Mouse (Mus musculus): ENCODE measurements at regions not wholly inside any gene's neighbourhood (a gene's known extent, or its start where the extent isn't known, plus 50 kb on each side); places are given as distances from the start of the nearest gene placed in this dataset.

GRCm38 (mm10) chr11:17637158-17637557 is 316.5 kb downstream of the Etaa1 start:
- DNase-seq = no peak

GRCm38 (mm10) chr11:17639922-17640321 is 313.8 kb downstream of the Etaa1 start:
- no peak for DNase-seq

DNA sequence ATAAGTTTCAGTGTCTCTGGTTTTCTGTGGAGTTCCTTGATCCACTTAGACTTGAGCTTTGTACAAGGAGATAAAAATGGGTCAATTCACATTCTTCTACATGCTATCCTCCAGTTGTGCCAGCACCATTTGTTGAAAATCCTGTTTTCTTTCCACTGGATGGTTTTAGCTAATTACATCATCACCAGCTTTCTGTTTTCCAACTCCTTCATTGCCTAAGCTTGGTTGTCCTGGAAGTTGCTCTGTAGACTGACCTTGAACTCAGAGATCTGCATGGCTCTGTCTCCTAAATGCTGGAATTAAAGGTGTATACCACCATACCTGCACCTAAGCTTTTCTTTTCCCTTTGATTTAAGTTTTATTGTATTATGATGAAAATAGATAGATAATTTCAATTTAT is 306.2 kb downstream of the Etaa1 start:
- DNase-seq = no peak

DNA sequence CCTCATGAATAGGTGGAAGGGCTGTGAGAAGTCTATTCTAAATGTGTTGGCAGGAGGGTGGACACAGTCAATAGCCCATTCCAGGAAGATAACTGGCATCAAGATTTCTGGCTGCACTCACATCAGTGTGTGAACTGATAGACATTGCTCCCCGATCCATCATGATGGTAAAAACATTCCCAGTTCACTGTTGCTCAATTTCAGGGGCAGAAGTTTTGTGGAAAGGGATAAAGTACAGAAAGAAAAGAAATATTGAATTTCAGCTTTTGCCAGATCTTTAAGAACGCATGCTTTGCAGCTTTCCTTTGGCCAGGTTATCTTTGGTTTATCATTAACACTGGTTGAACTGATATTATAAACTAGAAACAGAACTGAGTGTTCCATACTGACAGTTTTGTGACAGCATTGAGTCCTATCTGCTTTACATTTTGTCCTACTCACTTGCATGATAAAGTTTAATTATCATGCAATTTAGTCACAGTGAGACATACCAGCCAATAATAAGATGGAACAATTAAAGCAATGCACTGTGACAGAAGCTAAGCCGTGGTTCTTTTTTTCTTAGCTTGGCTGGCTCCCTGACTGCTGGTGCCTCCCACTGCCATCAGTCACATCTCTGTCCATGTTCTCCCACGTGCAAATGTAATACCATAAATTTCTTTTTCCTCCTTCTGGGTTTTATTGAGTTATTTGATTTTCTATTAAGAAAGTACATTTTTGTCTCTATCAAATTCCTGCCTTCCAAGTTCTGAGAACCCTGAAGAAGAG is 302.1 kb downstream of the Etaa1 start:
- DNase-seq = no peak

DNA sequence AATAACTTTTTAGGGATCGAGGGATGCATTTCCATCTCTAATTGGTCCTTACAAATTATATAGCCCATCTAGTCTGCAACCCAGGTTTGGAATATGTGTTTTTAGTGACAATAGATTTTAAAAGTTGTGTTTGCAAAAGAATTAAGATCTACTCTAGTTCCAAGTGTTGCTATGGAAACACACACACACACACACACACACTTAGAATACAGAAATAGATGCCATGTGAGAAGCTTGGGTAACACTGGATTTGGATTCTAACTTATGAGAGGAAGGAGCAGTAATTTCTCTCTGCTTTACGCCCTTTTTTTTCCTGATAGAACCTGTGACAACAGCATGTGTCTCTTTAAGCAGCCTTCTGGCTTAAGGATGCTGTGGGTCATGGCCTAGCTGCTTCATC is 297.8 kb downstream of the Etaa1 start:
- no peak for DNase-seq

DNA sequence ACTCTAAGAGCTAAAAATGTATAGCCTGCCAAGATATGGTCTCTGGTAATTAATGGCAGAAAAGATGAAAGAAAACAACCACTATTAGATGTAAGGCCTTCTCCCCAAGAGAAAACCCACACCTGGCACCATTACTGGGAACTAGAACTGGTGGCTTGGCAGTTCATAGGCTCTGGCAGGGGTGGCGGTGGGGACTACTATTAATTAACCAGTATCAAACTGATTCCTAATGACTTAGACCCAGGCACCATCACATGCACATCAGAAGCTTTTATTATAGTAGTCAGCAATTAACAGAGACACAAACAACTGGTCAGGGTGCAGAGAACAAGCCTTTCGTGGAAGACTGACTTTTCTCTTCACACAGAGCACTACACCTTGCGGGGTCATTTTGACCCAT is 296.0 kb downstream of the Etaa1 start:
- no peak for DNase-seq

DNA sequence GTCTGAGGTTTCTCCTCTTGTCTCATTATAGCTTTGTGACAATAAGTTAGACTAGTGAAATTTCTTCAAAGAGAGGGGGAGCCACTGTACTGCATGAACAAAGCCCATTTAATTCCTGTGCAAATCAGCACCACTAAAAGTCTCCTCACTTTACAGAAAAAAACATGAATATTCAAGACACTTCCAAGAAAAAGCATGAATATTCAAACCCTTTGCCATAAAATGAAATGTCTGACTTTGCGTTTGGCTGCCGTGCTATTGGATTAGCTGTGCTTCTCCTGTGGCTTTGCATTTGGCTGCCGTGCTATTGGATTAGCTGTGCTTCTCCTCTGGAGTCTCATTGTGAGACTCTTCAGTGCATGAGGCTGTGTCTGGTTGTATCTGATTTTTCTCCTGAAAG is 295.4 kb downstream of the Etaa1 start:
- no peak for DNase-seq

DNA sequence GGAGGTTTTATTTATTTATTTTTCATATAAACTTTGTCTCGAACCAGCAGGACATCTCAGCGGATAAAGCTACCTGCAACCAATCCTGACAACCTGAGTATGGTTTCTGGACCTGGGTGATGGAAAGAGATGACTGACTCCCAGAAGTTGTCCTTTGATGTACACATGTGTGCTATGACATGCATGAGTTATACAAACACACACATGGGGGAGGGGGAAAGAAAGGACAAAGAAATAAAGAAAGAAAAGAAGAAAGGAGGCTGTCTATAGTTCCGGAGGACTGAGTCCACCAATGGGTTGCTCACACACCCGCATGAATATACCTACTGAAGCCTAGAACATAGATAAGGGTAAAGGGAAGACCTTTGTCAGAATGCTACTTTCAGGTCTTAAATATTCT is 295.0 kb downstream of the Etaa1 start:
- no peak for DNase-seq

DNA sequence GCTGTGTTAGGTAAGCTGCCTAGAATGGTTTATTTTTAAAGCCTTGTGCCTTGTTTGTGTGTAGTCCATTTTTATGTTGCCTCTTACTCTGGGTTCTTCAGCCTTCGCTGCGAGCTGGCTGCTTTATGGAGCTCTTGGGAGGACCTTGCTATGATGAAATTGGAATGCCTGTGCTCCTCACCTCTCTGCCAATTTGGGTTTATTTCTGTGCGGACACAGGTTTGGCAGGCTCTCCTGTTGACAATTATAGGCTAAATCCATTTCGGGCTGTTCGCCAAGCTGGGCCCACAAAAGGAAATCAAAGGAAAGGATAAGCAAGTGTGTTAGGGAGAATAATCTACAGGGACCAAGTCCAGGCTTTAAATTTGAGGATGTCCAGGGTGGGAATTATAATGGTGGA is 289.8 kb downstream of the Etaa1 start:
- no peak for DNase-seq

GRCm38 (mm10) chr11:17665624-17666552 is 287.8 kb downstream of the Etaa1 start:
- no peak for DNase-seq

DNA sequence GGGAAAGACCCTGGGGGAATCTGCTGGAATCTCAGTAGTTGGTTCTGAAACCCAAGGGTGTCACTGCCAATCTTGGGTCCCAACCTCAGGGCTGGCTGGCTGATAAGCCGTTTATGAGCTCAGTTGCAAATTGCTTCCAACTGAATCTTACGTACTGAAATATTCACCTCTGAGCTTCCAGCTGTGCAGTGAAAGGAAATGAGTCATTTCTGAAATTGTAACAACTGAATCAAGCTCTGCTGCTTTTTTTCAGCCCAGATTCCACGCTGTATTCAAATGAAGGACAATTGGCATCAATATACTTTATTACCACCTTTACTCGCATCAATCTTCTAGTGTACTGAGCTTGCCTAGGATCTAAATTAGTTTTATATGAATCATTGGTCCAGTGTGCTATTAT is 272.7 kb downstream of the Etaa1 start:
- DNase-seq = no peak

GRCm38 (mm10) chr11:17685711-17686113 is 268.0 kb downstream of the Etaa1 start:
- DNase-seq = peak; percentile 59

GRCm38 (mm10) chr11:17686806-17687205 is 266.9 kb downstream of the Etaa1 start:
- no peak for DNase-seq

GRCm38 (mm10) chr11:17694145-17694544 is 259.5 kb downstream of the Etaa1 start:
- DNase-seq = no peak

GRCm38 (mm10) chr11:17708769-17709168 is 244.9 kb downstream of the Etaa1 start:
- peak; percentile 20 for DNase-seq

GRCm38 (mm10) chr11:17722051-17722450 is 231.6 kb downstream of the Etaa1 start:
- DNase-seq = no peak

DNA sequence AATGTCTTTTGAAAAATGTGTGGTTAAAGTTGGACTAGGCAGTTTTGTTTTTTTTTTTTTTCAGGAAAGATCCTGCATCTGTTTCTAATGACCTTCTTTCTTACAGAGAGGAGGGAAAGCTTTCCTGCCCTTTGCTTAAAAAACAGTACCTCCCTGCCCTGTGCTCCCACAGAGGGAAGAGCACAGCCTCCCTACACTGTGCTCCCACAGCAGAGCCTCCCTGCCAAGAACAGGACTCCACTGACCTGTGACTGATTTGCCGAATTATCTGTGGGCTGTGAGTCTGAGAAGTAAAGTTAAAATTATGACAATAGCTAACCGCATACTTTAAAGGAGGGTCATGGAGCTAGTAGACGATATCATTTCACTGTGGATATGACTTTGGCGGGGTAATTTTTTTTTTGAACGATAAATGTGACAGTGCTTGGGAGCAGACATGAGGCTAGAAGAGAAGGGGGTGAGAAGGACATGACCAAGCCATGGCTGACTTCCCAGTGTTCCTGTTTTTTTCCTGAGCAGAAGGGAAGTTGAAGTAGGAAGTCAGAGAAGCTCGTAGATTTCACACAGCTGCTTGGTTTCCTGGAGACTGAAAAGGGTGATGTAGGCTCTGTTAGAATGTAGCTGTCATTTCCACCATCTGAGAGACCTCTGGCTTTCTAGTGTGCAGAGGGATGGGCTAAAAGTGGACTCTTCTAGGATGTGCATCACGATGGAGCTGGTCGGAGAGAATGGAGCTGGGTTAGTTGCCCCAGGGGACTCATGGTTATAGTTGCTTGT is 226.2 kb downstream of the Etaa1 start:
- peak; percentile 47 for DNase-seq

DNA sequence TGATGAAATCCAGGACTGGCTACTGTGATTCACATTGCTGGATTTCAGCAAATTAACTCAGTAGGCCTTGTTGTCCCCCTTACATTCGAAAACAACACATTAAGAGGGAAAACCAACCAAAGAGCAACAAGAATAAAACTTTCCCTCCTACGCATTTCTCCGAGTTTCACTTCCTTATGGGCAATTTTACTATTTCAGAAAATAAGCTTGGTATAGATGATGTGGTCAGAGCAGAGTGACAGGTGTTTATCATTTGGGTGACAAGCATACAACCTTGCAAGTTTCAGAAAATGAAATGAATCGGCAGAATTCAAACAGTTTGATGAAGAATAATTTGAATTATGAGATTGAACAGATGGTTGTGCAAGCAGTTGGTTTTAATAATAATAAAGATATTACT is 220.6 kb downstream of the Etaa1 start:
- DNase-seq = no peak

GRCm38 (mm10) chr11:17734519-17734918 is 219.2 kb downstream of the Etaa1 start:
- DNase-seq = no peak

DNA sequence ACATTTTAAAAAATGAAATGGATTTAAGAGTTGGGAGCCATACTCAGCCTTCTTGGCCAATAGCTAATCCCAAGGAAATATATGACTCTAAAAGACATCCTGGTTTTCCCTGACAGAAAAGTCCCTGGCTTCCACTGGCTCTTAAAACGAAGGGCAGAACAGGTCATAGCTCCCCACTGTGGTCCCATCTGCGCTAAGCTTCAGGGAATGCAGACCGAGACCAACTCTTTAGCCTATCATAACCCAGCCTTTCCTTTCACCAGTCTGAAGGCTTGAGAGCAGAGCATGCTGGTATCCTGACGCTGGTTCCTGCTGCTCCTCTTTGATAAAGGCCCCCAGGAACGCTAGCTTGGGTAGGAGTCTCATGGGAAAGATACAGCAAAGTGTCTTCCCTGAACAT is 214.8 kb downstream of the Etaa1 start:
- no peak for DNase-seq

GRCm38 (mm10) chr11:17743821-17744220 is 209.9 kb downstream of the Etaa1 start:
- no peak for DNase-seq

- no peak for DNase-seq
Measured at GRCm38 (mm10) chr11:17750345-17750744, 203.3 kb downstream of the Etaa1 start.

DNA sequence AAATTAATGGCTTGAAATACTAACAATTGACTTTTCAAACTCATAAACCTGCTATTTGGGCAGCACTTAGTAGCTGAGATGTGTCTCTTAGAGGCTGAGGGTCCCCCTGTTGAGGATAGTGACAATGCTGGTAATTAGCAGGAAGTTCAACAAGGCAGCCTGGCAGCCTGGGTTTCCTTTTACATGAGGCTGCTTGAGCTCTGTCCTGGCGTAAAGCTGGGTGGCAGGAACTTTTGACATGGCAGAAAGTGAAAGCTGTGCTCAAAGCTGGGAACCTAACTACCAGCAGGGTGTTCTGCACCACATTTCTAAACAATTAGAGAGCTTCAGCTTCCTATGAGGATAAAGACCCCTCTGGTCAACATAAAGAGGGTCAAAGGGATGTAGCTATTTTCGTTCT is 194.5 kb downstream of the Etaa1 start:
- DNase-seq = no peak
